Mouse (Mus musculus): ENCODE measurements around the gene Bcl3.

GRCm38 (mm10) chr7:19826756-19827155, 4.2 kb upstream of the Bcl3 start:
- TF ChIP-seq GATA1 (IDR thresholded peaks at IDR 0.05; ENCODE audit: low read length) (no peak), TAL1 (IDR thresholded peaks at IDR 0.05; ENCODE audit: low read length) (no peak)
